Mouse (Mus musculus) neural tube, embryonic 11.5 days (tissue): ENCODE data around the gene Ercc4. TPM values are rescaled to one million over a fixed set of nuclear protein-coding genes. Genes with fewer than 3 reads are reported as not detected.

ENCODE experiments used
- ATAC-seq: fragments of 200-750 bp; cut with Nextera tagmentation; 2 replicates; pipeline ENCODE4 v1.8.0; 2017; ENCODE audit warnings: moderate number of reproducible peaks, mild to moderate bottlenecking, moderate TSS enrichment, moderate library complexity; ENCODE audit not compliant: insufficient read depth, low FRiP score, low TSS enrichment
- DNase-seq: peaks from one replicate; pipeline ENCODE4 v3.0.0-alpha.2; 2015; ENCODE audit warnings: low spot score
- H3K27ac ChIP-seq: fragments of 300-500 bp; sonication (generic); 2 replicates; pipeline ENCODE4 v1.5.1; 2014; ENCODE audit warnings: low read depth, mild to moderate bottlenecking, low read length
- H3K27me3 ChIP-seq: fragments of 300-500 bp; sonication (generic); 2 replicates; pipeline ENCODE4 v1.6.1; 2014; ENCODE audit warnings: mild to moderate bottlenecking, low read length, mixed read lengths; ENCODE audit not compliant: control insufficient read depth, insufficient read depth
- H3K36me3 ChIP-seq: fragments of 300-500 bp; sonication (generic); 2 replicates; pipeline ENCODE4 v1.6.1; 2014; ENCODE audit warnings: mild to moderate bottlenecking, low read length, moderate library complexity, mixed read lengths; ENCODE audit not compliant: control insufficient read depth, insufficient read depth
- H3K4me1 ChIP-seq: fragments of 300-500 bp; sonication (generic); 2 replicates; pipeline ENCODE4 v1.6.1; 2014; ENCODE audit warnings: low read length, mixed read lengths; ENCODE audit not compliant: control insufficient read depth, insufficient read depth
- H3K4me2 ChIP-seq: fragments of 300-500 bp; sonication (generic); 2 replicates; pipeline ENCODE4 v1.6.1; 2014; ENCODE audit warnings: low read depth, mild to moderate bottlenecking, moderate library complexity
- H3K4me3 ChIP-seq: fragments of 300-500 bp; sonication (generic); 2 replicates; pipeline ENCODE4 v1.5.1; 2014; ENCODE audit warnings: low read depth, low read length
- H3K9ac ChIP-seq: fragments of 300-500 bp; sonication (generic); 2 replicates; pipeline ENCODE4 v1.6.1; 2014; ENCODE audit warnings: mild to moderate bottlenecking, low read length
- H3K9me3 ChIP-seq: fragments of 300-500 bp; sonication (generic); 2 replicates; pipeline ENCODE4 v1.6.1; 2016; ENCODE audit warnings: low read length; ENCODE audit not compliant: control insufficient read depth
- WGBS: fragments of 180-500 bp; shearing (Covaris S2); extraction: QIAGEN DNeasy Blood & Tissue Kit; methylation state at CpG from one replicate; pipeline ENCODE4 v1.1.7; 2014; 5-methylcytosine and 5-hydroxymethylcytosine counted together
- polyA plus RNA-seq: library from polyadenylated mRNA; unstranded; fragments of >200 nt; fragmentation: Nextera tagmentation; extraction: Ambion mirVana; gene quantifications from 2 replicates; pipeline ENCODE4 v1.2.1, GENCODE M21; 2014

Gene Ercc4
- polyA plus RNA-seq, 1 experiment from 2014 or later = 14.3 TPM

GRCm38 (mm10) chr16:13154352-13154751 is 44.9 kb downstream of the Ercc4 start:
- Histone ChIP-seq H3K27me3 (no peaks in the 10 kb centered on the region), H3K27ac (no peak overlapping the region), H3K4me3 (no peak overlapping the region), H3K9ac (no peak overlapping the region), H3K36me3 (no peaks in the 10 kb centered on the region), H3K4me1 (no peaks in the 10 kb centered on the region), H3K9me3 (no peaks in the 10 kb centered on the region), H3K4me2 (no peak overlapping the region)
- ATAC-seq = no peak
- DNase-seq = no peak

GRCm38 (mm10) chr16:13157314-13157713 is 47.8 kb downstream of the Ercc4 start:
- H3K9ac ChIP-seq = no peak overlapping the region
- no peaks in the 10 kb centered on the region for H3K27me3 ChIP-seq
- DNase-seq (no peak), ATAC-seq (no peak)
- H3K9me3 ChIP-seq = no peaks in the 10 kb centered on the region
- 63% methylated on average over 6 of the region's 6 CpGs for WGBS
- no peak overlapping the region for H3K27ac ChIP-seq
- H3K4me2 ChIP-seq = no peak overlapping the region
- H3K4me3 ChIP-seq = no peak overlapping the region
- no peaks in the 10 kb centered on the region for H3K4me1 ChIP-seq
- H3K36me3 ChIP-seq = no peaks in the 10 kb centered on the region

- no peaks in the 10 kb centered on the region for H3K9me3 ChIP-seq
- DNase-seq = no peak
- H3K36me3 ChIP-seq = no peaks in the 10 kb centered on the region
- H3K9ac ChIP-seq = no peak overlapping the region
- H3K4me1 ChIP-seq = no peaks in the 10 kb centered on the region
- H3K4me3 ChIP-seq = no peak overlapping the region
- no peak overlapping the region for H3K4me2 ChIP-seq
- no peak overlapping the region for H3K27ac ChIP-seq
- H3K27me3 ChIP-seq = no peaks in the 10 kb centered on the region
- ATAC-seq = no peak
- 71% methylated on average over 3 of the region's 3 CpGs for WGBS
These were observed 48.7 kb downstream of the Ercc4 start for GRCm38 (mm10) chr16:13158153-13158670.

- Histone ChIP-seq H3K27me3 (no peaks in the 10 kb centered on the region), H3K4me2 (no peak overlapping the region), H3K36me3 (no peaks in the 10 kb centered on the region), H3K9me3 (no peaks in the 10 kb centered on the region), H3K4me3 (no peak overlapping the region), H3K4me1 (no peaks in the 10 kb centered on the region), H3K27ac (no peak overlapping the region), H3K9ac (no peak overlapping the region)
- WGBS = 49% methylated on average over 13 of the region's 13 CpGs
- ATAC-seq (peak; percentile 43), DNase-seq (peak; percentile 29)
These were observed 49.7 kb downstream of the Ercc4 start for GRCm38 (mm10) chr16:13158906-13159889.

GRCm38 (mm10) chr16:13159927-13160644 is 50.6 kb downstream of the Ercc4 start:
- H3K4me2 ChIP-seq = peak overlapping the region; percentile 27
- ATAC-seq (peak; percentile 96), DNase-seq (peak; percentile 94)
- 8% methylated on average over 29 of the region's 29 CpGs for WGBS
- H3K9ac ChIP-seq = no peak overlapping the region
- H3K4me1 ChIP-seq = no peaks in the 10 kb centered on the region
- H3K36me3 ChIP-seq = no peaks in the 10 kb centered on the region
- no peak overlapping the region for H3K27ac ChIP-seq
- no peaks in the 10 kb centered on the region for H3K9me3 ChIP-seq
- H3K27me3 ChIP-seq = no peaks in the 10 kb centered on the region
- peak overlapping the region; percentile 7; the same call in 1 of the 2 replicates for H3K4me3 ChIP-seq

- H3K27me3 ChIP-seq = no peaks in the 10 kb centered on the region
- no peak for DNase-seq
- no peak overlapping the region for H3K27ac ChIP-seq
- no peaks in the 10 kb centered on the region for H3K36me3 ChIP-seq
- WGBS = 84% methylated on average over 5 of the region's 5 CpGs
- H3K4me3 ChIP-seq = no peak overlapping the region
- H3K4me2 ChIP-seq = no peak overlapping the region
- ATAC-seq = no peak
- no peaks in the 10 kb centered on the region for H3K4me1 ChIP-seq
- no peaks in the 10 kb centered on the region for H3K9me3 ChIP-seq
- H3K9ac ChIP-seq = no peak overlapping the region
These were observed 52.0 kb downstream of the Ercc4 start for GRCm38 (mm10) chr16:13161516-13161915.

- no peaks in the 10 kb centered on the region for H3K36me3 ChIP-seq
- WGBS = 78% methylated on average over 3 of the region's 3 CpGs
These were observed 58.2 kb downstream of the Ercc4 start for GRCm38 (mm10) chr16:13167731-13168130.

GRCm38 (mm10) chr16:13173055-13173742 is 63.7 kb downstream of the Ercc4 start:
- DNase-seq (no peak), ATAC-seq (no peak)
- WGBS = 93% methylated on average over 5 of the region's 5 CpGs
- H3K27me3 ChIP-seq = no peaks in the 10 kb centered on the region
- no peak overlapping the region for H3K4me2 ChIP-seq
- H3K9me3 ChIP-seq = no peaks in the 10 kb centered on the region
- no peak overlapping the region for H3K4me3 ChIP-seq
- no peaks in the 10 kb centered on the region for H3K4me1 ChIP-seq
- H3K9ac ChIP-seq = no peak overlapping the region
- H3K36me3 ChIP-seq = no peaks in the 10 kb centered on the region
- H3K27ac ChIP-seq = no peak overlapping the region

More at GRCm38 (mm10) chr16:13167731-13168130, 58.2 kb downstream of the Ercc4 start:
- H3K9ac ChIP-seq = no peak overlapping the region
- no peak overlapping the region for H3K4me3 ChIP-seq
- no peaks in the 10 kb centered on the region for H3K27me3 ChIP-seq
- H3K27ac ChIP-seq = no peak overlapping the region
- ATAC-seq (no peak), DNase-seq (no peak)
- H3K4me1 ChIP-seq = no peaks in the 10 kb centered on the region
- no peak overlapping the region for H3K4me2 ChIP-seq
- no peaks in the 10 kb centered on the region for H3K9me3 ChIP-seq
